Mouse (Mus musculus): ENCODE measurements around the gene Ttll8. TPM values are rescaled to one million over a fixed set of nuclear protein-coding genes. Genes with fewer than 3 reads are reported as not detected.

Gene Ttll8
- polyA plus RNA-seq, 1 experiment from 2014 or later: 0.11 TPM

DNA sequence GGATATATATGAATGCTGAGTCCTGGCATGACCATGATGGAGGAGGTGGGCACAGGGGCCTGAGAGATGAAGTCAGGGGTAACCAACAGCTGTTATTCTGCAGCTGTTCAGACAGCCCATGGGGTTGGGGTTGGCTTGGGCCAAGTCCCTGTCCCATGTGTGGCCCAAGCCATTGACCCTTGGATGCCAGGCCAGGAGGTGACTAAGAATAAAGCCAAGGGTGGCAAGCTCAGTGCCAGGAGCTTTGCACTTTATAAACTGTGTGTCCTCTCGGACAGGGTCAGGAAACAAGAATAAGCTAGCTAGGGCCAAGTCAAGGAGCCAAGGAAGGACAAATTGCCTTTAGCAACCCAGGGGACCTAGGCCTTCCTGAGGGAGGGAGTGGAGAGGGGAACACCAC lies 62.0 kb downstream of the Ttll8 start:
- 77% methylated on average over 1 of the region's 1 CpGs for WGBS
- no peak overlapping the region for H3K9ac ChIP-seq (replicated peaks; ENCODE audit: low read depth, low read length)

DNA sequence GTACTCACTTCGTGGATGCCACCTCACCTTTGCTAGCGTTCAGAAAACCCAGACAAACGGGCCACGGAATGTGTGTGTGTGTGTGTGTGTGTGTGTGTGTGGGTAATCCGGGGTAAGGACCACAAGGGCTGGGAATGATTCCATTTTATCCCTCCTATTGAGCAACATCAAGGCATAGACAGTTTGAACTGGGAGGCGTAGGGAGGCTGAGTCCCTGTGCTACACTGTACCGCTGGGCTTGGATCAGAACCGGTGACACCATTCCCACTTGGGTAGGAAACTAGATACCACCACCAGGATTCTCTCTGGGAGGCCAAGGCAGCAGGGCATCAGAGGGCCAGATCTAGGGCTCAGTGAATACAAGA lies 62.6 kb downstream of the Ttll8 start:
- no peak overlapping the region for H3K4me3 ChIP-seq (ENCODE audit: low read depth, low read length)
- ATAC-seq (ENCODE audit: low read depth): no peak
- no peak overlapping the region for H3K27ac ChIP-seq (ENCODE audit: low read depth, low read length)
- H3K9me3 ChIP-seq (ENCODE audit: control insufficient read depth, low read length): no peaks in the 10 kb centered on the region
- no peaks in the 10 kb centered on the region for H3K27me3 ChIP-seq (ENCODE audit: control insufficient read depth, insufficient read depth, low read length)
- 0 out of 2 replicates have a peak, but pooled peaks cover 3% of the 10 kb centered on the region for H3K4me1 ChIP-seq (ENCODE audit: control insufficient read depth, insufficient read depth, low read length)
- H3K36me3 ChIP-seq (ENCODE audit: control insufficient read depth, insufficient read depth, low read length): no peaks in the 10 kb centered on the region
- WGBS: 68% methylated on average over 8 of the region's 8 CpGs
- no peak overlapping the region for H3K9ac ChIP-seq (replicated peaks; ENCODE audit: low read depth, low read length)
- peak overlapping the region; percentile 87 for H3K4me2 ChIP-seq (ENCODE audit: low read depth, low read length)

More for the DNA sequence above, 62.0 kb downstream of the Ttll8 start:
- H3K27ac ChIP-seq (ENCODE audit: low read depth, low read length): no peak overlapping the region
- no peaks in the 10 kb centered on the region for H3K36me3 ChIP-seq (ENCODE audit: control insufficient read depth, insufficient read depth, low read length)
- H3K4me1 ChIP-seq (ENCODE audit: control insufficient read depth, insufficient read depth, low read length): 0 out of 2 replicates have a peak, but pooled peaks cover 3% of the 10 kb centered on the region
- no peaks in the 10 kb centered on the region for H3K27me3 ChIP-seq (ENCODE audit: control insufficient read depth, insufficient read depth, low read length)
- H3K9me3 ChIP-seq (ENCODE audit: control insufficient read depth, low read length): no peaks in the 10 kb centered on the region
- no peak overlapping the region for H3K4me2 ChIP-seq (ENCODE audit: low read depth, low read length)
- ATAC-seq (ENCODE audit: low read depth): no peak
- H3K4me3 ChIP-seq (ENCODE audit: low read depth, low read length): no peak overlapping the region

DNA sequence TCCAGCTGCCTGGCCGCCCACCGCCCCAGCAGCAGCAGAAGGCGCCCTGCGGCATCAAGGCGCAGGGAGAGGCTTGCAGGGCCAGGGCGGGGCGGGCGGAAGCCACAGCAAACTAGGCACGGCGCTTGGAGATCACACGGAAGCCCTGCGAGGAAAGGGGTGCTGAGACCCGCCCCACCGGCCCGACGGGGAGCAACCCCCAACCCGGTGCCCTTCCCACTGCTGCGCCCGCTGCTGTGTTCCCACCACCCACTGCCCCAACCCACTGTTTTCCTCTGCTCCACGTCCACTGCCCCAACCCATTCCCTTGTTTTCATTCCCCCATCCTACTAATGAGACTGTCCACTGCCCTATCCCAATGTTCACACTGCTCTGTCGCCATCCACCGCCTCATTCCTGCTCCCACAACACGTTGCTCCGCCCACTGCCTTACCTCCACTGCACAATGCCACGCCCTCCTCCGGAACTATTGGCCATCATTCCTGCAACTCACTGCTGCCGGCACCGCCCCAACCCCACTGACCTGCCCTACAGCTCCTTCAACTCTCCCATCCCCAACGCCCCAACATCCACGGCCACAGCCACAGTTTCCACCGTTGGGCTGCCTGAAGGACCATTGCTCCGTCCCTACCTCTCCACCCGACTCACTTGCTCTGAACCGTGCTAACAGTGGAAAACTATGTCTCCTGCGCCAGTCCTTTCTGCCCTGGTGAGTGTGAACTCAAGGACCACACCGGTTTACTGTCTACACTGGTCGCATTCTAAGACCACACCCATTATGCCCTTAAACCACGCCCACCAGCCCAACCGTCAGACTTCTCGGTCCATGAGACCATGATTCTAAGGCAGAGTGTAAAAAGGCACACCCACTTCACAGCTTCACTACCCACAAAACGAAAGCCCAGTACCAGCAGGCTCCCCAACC lies 63.2 kb downstream of the Ttll8 start:
- Histone ChIP-seq H3K4me1 (ENCODE audit: control insufficient read depth, insufficient read depth, low read length) (0 out of 2 replicates have a peak, but pooled peaks cover 3% of the 10 kb centered on the region), H3K9me3 (ENCODE audit: control insufficient read depth, low read length) (no peaks in the 10 kb centered on the region), H3K36me3 (ENCODE audit: control insufficient read depth, insufficient read depth, low read length) (no peaks in the 10 kb centered on the region), H3K27me3 (ENCODE audit: control insufficient read depth, insufficient read depth, low read length) (no peaks in the 10 kb centered on the region), H3K9ac (replicated peaks; ENCODE audit: low read depth, low read length) (peak overlapping the region; percentile 60), H3K27ac (ENCODE audit: low read depth, low read length) (no peak overlapping the region), H3K4me3 (ENCODE audit: low read depth, low read length) (peak overlapping the region; percentile 40), H3K4me2 (ENCODE audit: low read depth, low read length) (peak overlapping the region; percentile 87)
- WGBS: 3% methylated on average over 37 of the region's 41 CpGs
- ATAC-seq (ENCODE audit: low read depth): peak; percentile 93

DNA sequence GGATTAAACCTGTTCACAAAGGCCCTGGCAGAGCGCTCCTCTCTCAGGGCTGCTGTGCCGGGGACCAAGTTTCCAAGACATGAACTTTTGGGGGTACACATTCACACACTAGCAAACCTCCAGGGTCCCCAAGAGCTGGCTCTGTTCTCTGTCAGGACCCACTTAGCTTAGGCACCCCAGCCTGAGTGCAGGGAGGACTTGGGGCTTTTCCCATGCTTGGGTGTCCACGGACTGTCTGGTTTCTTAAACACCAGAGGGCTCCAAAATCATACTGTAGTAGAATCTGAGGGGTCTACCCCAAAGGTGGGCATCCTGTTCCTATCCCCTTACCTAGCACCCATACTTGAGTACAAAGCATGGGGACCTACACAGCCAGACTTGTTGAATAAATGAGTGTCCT lies 64.2 kb downstream of the Ttll8 start:
- 83% methylated on average over 3 of the region's 3 CpGs for WGBS

DNA sequence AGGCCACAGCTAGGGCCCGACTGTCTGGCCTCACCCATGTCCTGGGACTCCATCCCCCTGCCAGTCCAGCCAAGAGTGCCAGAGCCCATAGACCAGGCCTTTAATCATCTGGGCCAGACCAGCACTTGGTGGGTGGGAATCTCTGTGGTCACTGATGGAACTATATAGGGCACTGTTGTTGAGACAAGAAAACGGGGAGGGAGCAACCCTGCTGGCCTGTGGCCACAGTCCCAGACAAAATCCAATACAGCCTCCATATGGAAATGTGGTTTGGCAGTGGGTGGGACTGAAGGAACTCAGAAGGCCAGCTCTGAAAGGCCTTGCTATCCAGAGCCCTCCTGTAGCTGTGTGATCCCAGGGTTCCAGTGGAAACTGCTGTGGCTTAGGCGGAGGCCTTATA lies 65.2 kb downstream of the Ttll8 start:
- no peak overlapping the region for H3K4me2 ChIP-seq (ENCODE audit: low read depth, low read length)
- H3K27me3 ChIP-seq (ENCODE audit: control insufficient read depth, insufficient read depth, low read length): no peaks in the 10 kb centered on the region
- no peaks in the 10 kb centered on the region for H3K36me3 ChIP-seq (ENCODE audit: control insufficient read depth, insufficient read depth, low read length)
- H3K27ac ChIP-seq (ENCODE audit: low read depth, low read length): no peak overlapping the region
- H3K4me1 ChIP-seq (ENCODE audit: control insufficient read depth, insufficient read depth, low read length): 0 out of 2 replicates have a peak, but pooled peaks cover 3% of the 10 kb centered on the region
- H3K9ac ChIP-seq (replicated peaks; ENCODE audit: low read depth, low read length): no peak overlapping the region
- no peak overlapping the region for H3K4me3 ChIP-seq (ENCODE audit: low read depth, low read length)
- 79% methylated on average over 3 of the region's 3 CpGs for WGBS
- H3K9me3 ChIP-seq (ENCODE audit: control insufficient read depth, low read length): no peaks in the 10 kb centered on the region
- ATAC-seq (ENCODE audit: low read depth): no peak

More for the DNA sequence above, 64.2 kb downstream of the Ttll8 start:
- Histone ChIP-seq H3K9me3 (ENCODE audit: control insufficient read depth, low read length) (no peaks in the 10 kb centered on the region), H3K36me3 (ENCODE audit: control insufficient read depth, insufficient read depth, low read length) (no peaks in the 10 kb centered on the region), H3K4me3 (ENCODE audit: low read depth, low read length) (no peak overlapping the region; the same call in 1 of the 2 replicates), H3K4me2 (ENCODE audit: low read depth, low read length) (peak overlapping the region; percentile 87; the same call in 1 of the 2 replicates), H3K9ac (replicated peaks; ENCODE audit: low read depth, low read length) (no peak overlapping the region), H3K27ac (ENCODE audit: low read depth, low read length) (no peak overlapping the region), H3K27me3 (ENCODE audit: control insufficient read depth, insufficient read depth, low read length) (no peaks in the 10 kb centered on the region), H3K4me1 (ENCODE audit: control insufficient read depth, insufficient read depth, low read length) (0 out of 2 replicates have a peak, but pooled peaks cover 3% of the 10 kb centered on the region)
- ATAC-seq (ENCODE audit: low read depth): no peak

DNA sequence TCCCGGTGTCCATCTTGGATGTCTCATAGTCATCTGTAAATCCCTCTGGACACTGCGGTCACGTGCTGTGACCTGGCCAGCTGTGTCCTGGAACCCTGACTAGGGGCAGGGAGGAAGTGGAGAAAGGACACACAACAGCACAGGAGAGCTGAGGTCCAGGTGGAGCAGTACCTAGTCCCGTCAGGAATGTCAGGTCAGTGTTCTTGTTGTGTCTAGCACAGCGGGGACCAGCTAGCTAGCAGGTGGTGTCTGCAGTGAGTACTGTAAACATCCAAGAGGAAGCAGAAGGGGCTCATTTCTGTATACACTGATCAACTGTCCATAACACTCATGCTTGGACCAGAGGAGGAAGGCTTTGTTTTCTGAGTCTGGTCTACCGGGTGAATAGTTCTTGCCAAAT lies 68.8 kb downstream of the Ttll8 start:
- no peak overlapping the region for H3K4me2 ChIP-seq (ENCODE audit: low read depth, low read length)

DNA sequence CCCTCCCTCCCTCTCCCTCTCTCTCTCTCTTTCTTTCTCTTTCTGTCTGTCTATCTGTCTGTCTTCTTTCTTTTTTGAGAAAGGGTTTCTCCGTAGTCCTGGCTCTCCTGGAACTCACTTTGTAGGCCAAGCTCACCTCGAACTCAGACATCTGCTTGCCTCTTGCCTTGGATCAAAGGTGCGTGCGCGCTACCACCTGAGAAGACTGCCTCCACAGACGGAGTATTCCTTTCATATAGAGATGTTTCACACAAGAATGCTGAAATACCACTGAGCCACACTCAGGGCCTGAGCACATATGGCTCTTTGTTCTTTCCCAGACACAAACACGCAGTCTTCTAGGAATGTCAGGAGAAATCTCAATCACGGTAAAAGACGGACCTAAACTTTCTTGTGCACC lies 70.9 kb downstream of the Ttll8 start:
- ATAC-seq (ENCODE audit: low read depth): no peak
- no peak overlapping the region for H3K27ac ChIP-seq (ENCODE audit: low read depth, low read length)
- H3K4me1 ChIP-seq (ENCODE audit: control insufficient read depth, insufficient read depth, low read length): no peaks in the 10 kb centered on the region
- H3K4me2 ChIP-seq (ENCODE audit: low read depth, low read length): no peak overlapping the region
- H3K36me3 ChIP-seq (ENCODE audit: control insufficient read depth, insufficient read depth, low read length): no peaks in the 10 kb centered on the region
- no peak overlapping the region for H3K4me3 ChIP-seq (ENCODE audit: low read depth, low read length)
- H3K9me3 ChIP-seq (ENCODE audit: control insufficient read depth, low read length): no peaks in the 10 kb centered on the region
- H3K9ac ChIP-seq (replicated peaks; ENCODE audit: low read depth, low read length): no peak overlapping the region
- H3K27me3 ChIP-seq (ENCODE audit: control insufficient read depth, insufficient read depth, low read length): no peaks in the 10 kb centered on the region
- 90% methylated on average over 9 of the region's 9 CpGs for WGBS

More for the DNA sequence above, 68.8 kb downstream of the Ttll8 start:
- Histone ChIP-seq H3K4me3 (ENCODE audit: low read depth, low read length) (no peak overlapping the region), H3K27me3 (ENCODE audit: control insufficient read depth, insufficient read depth, low read length) (no peaks in the 10 kb centered on the region), H3K27ac (ENCODE audit: low read depth, low read length) (no peak overlapping the region), H3K4me1 (ENCODE audit: control insufficient read depth, insufficient read depth, low read length) (no peaks in the 10 kb centered on the region), H3K9me3 (ENCODE audit: control insufficient read depth, low read length) (no peaks in the 10 kb centered on the region), H3K36me3 (ENCODE audit: control insufficient read depth, insufficient read depth, low read length) (no peaks in the 10 kb centered on the region), H3K9ac (replicated peaks; ENCODE audit: low read depth, low read length) (no peak overlapping the region)
- no peak for ATAC-seq (ENCODE audit: low read depth)
- WGBS: 78% methylated on average over 6 of the region's 6 CpGs

DNA sequence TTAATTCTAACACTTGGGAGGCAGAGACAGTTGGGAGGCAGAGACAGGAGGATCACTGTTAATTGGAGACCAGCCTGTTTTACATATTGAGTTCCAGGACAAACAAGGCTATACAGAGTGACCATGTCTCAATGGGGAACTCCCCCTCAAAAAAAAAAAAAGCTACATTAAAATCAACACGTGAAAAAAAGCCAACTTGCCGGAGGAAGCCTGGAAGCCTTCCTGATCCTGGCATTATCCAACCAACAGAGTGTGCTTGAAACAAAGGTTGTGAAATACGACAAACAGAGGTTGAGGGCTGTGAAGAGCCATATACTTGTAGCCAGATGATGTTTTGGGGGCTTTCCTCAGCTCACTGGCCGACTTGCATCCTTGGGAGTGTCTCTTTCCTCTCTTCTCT lies 71.4 kb downstream of the Ttll8 start:
- WGBS: 67% methylated on average over 4 of the region's 4 CpGs
- H3K4me2 ChIP-seq (ENCODE audit: low read depth, low read length): no peak overlapping the region
- H3K27me3 ChIP-seq (ENCODE audit: control insufficient read depth, insufficient read depth, low read length): no peaks in the 10 kb centered on the region
- H3K27ac ChIP-seq (ENCODE audit: low read depth, low read length): no peak overlapping the region
- ATAC-seq (ENCODE audit: low read depth): no peak
- H3K9me3 ChIP-seq (ENCODE audit: control insufficient read depth, low read length): no peaks in the 10 kb centered on the region
- H3K4me3 ChIP-seq (ENCODE audit: low read depth, low read length): no peak overlapping the region
- no peaks in the 10 kb centered on the region for H3K4me1 ChIP-seq (ENCODE audit: control insufficient read depth, insufficient read depth, low read length)
- no peaks in the 10 kb centered on the region for H3K36me3 ChIP-seq (ENCODE audit: control insufficient read depth, insufficient read depth, low read length)
- no peak overlapping the region for H3K9ac ChIP-seq (replicated peaks; ENCODE audit: low read depth, low read length)

DNA sequence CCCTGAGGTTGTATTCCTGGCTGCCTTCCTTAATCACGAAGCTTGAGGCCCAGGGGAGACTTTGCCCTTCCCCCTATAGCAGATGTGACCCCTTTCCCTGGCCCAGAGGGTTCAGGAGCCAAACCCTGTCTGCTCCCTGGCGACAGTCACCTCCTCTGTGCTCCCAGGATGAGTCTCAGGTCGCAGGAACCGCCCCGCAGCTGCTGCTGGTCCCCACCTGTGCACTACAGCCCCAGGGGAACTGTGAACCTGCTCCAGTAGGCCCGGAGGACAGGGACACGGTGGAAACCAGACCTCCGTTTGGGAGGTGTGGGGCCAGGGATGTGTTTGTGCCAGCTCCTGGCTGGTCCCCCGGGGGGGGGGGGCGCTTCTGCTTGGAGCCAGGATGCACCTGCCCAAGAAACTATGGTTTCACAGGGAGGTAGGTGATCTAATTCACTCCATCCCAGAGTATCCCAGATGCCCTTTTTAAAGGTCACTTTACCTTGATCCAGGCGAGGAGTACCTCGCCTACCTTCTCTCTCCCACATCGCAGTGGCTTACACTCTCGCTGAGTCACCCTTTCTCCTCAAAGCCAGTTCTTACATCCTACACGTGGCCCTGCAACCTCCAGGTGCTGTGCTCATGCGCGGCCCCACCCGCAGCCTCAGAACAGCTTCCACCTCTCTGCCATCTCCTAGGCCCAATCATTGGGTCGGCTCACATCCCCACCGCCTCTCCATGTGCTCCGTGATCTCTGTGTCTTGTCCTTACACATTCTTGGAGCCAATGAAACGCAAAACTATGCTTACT lies 72.8 kb downstream of the Ttll8 start:
- Histone ChIP-seq H3K9me3 (ENCODE audit: control insufficient read depth, low read length) (no peaks in the 10 kb centered on the region), H3K4me2 (ENCODE audit: low read depth, low read length) (no peak overlapping the region), H3K4me1 (ENCODE audit: control insufficient read depth, insufficient read depth, low read length) (no peaks in the 10 kb centered on the region), H3K4me3 (ENCODE audit: low read depth, low read length) (no peak overlapping the region), H3K9ac (replicated peaks; ENCODE audit: low read depth, low read length) (no peak overlapping the region), H3K27me3 (ENCODE audit: control insufficient read depth, insufficient read depth, low read length) (no peaks in the 10 kb centered on the region), H3K36me3 (ENCODE audit: control insufficient read depth, insufficient read depth, low read length) (no peaks in the 10 kb centered on the region), H3K27ac (ENCODE audit: low read depth, low read length) (no peak overlapping the region)
- WGBS: 67% methylated on average over 22 of the region's 22 CpGs
- ATAC-seq (ENCODE audit: low read depth): no peak

Data from neural tube, embryonic 14.5 days (tissue).